Mouse (Mus musculus): ENCODE measurements around the gene Scn9a.

DNA sequence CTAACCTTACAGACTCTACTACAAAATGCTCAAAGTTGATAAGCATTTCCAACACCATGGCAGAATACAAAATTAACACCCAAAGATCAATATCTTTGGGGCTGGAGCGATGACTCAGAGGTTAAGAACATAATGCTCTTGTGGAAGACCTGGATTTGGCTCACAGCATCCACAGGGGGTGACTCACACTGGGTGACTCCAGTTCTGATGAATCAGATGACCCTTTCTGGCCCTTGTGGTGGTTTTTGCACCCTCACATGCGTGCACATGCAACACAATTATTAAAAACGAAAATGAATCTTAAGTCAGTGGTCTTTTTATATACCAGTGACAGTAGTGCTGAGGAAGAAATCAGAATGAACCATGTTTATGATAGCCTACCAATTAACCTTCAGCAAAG is 126.7 kb downstream of the Scn9a start:
- no peak for TF ChIP-seq CTCF (IDR thresholded peaks at IDR 0.05; ENCODE audit: extremely low read depth, insufficient read depth, low read length)
- TF ChIP-seq POLR2A (IDR thresholded peaks at IDR 0.05; ENCODE audit: extremely low read depth, insufficient read depth, low read length) = no peak
